Mouse (Mus musculus) embryonic facial prominence, embryonic 13.5 days (tissue): Measurements from ENCODE around the gene Cacna2d3. TPM values are rescaled to one million over a fixed set of nuclear protein-coding genes. Genes with fewer than 3 reads are reported as not detected.

Experiments
- ATAC-seq: fragments of 200-750 bp; cut with Nextera tagmentation; 2 replicates; pipeline ENCODE4 v1.8.0; 2017; ENCODE audit warnings: low read depth; ENCODE audit not compliant: insufficient number of reproducible peaks, insufficient read depth, low FRiP score, low TSS enrichment
- H3K27ac ChIP-seq: fragments of 300-500 bp; sonication (generic); 2 replicates; pipeline ENCODE4 v1.5.1; 2015; ENCODE audit warnings: moderate library complexity, mild to moderate bottlenecking, inconsistent platforms
- H3K27me3 ChIP-seq: fragments of 300-500 bp; sonication (generic); 2 replicates; pipeline ENCODE4 v1.6.1; 2015; ENCODE audit warnings: mild to moderate bottlenecking, inconsistent platforms
- H3K36me3 ChIP-seq: fragments of 300-500 bp; sonication (generic); 2 replicates; pipeline ENCODE4 v1.6.1; 2015; ENCODE audit warnings: mild to moderate bottlenecking, inconsistent platforms
- H3K4me1 ChIP-seq: fragments of 300-500 bp; sonication (generic); 2 replicates; pipeline ENCODE4 v1.6.1; 2015; ENCODE audit warnings: inconsistent platforms
- H3K4me2 ChIP-seq: fragments of 300-500 bp; sonication (generic); 2 replicates; pipeline ENCODE4 v1.6.1; 2015; ENCODE audit warnings: moderate library complexity, mild to moderate bottlenecking, inconsistent platforms
- H3K4me3 ChIP-seq: fragments of 300-500 bp; sonication (generic); 2 replicates; pipeline ENCODE4 v1.5.1; 2015; ENCODE audit warnings: mild to moderate bottlenecking, inconsistent platforms
- H3K9ac ChIP-seq: fragments of 300-500 bp; sonication (generic); 2 replicates; pipeline ENCODE4 v1.6.1; 2015; ENCODE audit warnings: mild to moderate bottlenecking, inconsistent platforms
- H3K9me3 ChIP-seq: fragments of 300-500 bp; sonication (generic); 2 replicates; pipeline ENCODE4 v1.6.1; 2016; ENCODE audit warnings: inconsistent platforms
- WGBS: fragments of 180-500 bp; shearing (Covaris S2); methylation state at CpG from one replicate; pipeline ENCODE4 v1.1.7; 2015; ENCODE audit warnings: mixed read lengths; 5-methylcytosine and 5-hydroxymethylcytosine counted together
- polyA plus RNA-seq: library from polyadenylated mRNA; unstranded; fragments of >200 nt; fragmentation: Nextera tagmentation; extraction: Ambion mirVana; gene quantifications from 2 replicates; pipeline ENCODE4 v1.2.1, GENCODE M21; 2015

Gene Cacna2d3
- polyA plus RNA-seq, 1 experiment from 2014 or later, result 43.5 TPM

DNA sequence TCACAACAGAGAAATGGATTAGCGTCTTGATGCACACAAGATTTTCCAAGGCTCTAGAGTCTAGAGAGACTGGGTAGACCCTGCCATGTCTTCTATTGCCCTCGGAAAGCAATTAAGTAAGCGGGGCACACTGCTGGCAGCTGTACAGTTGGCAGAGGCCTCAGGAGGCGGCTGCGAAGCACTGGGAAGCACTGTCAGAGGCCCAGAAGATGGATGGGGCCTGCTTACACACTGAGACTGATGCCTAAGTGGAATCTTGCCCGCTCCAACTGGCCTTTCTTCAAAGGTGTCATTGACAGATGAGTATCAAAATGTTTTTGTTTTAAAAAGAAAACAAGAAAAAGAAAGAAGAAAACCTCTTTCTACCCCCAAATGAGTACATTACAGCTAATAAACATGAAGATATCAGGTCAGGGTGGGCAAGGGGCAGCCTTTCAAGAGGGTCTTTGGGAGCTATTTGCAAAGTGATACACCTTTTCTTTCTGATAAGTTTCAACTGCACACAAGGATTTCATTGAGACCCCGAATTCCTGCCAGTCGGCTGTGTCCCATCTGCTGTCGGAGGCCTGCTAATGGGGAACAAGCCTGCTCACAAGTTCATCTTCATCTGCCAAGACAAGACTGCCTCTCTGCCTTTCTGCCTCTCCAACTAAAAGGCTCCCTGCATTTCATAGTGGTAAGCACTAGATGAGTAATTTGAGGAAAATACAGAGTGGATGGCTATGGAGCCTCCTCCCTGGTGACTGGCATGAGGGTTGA is 680.9 kb downstream of the Cacna2d3 start:
- Histone ChIP-seq H3K4me3 (no peak overlapping the region), H3K27me3 (no peaks in the 10 kb centered on the region), H3K4me2 (no peak overlapping the region), H3K36me3 (peaks cover 6% of the 10 kb centered on the region; the same call in 1 of the 2 replicates), H3K4me1 (peaks cover 6% of the 10 kb centered on the region; the same call in 1 of the 2 replicates), H3K27ac (no peak overlapping the region), H3K9me3 (no peaks in the 10 kb centered on the region), H3K9ac (no peak overlapping the region)
- ATAC-seq, result no peak
- WGBS, result 66% methylated on average over 9 of the region's 9 CpGs

DNA sequence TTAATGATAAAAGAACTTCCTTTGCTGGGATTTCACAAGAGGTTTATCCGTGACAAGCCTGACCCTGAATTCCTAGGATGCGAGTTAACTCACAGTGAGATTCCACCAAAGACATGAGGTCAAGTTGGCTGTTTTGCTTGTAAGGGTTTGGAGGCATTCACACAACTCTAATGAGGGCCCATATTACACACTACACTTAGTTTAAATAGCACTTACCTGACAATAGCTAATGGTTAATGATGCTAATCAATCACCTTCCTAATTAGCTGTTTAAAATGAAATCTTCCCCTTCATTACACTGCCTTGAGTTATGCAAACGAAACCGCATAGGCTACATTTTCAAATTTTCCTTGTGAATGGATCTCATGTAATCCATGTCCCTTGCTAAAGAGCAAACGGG is 683.4 kb downstream of the Cacna2d3 start:
- H3K9me3 ChIP-seq, result no peaks in the 10 kb centered on the region
- 74% methylated on average over 5 of the region's 5 CpGs for WGBS
- H3K36me3 ChIP-seq, result no peaks in the 10 kb centered on the region
- no peak overlapping the region for H3K4me2 ChIP-seq
- ATAC-seq, result no peak
- H3K9ac ChIP-seq, result no peak overlapping the region
- H3K27ac ChIP-seq, result no peak overlapping the region
- H3K4me1 ChIP-seq, result peaks cover 6% of the 10 kb centered on the region; the same call in 1 of the 2 replicates
- H3K27me3 ChIP-seq, result no peaks in the 10 kb centered on the region
- H3K4me3 ChIP-seq, result no peak overlapping the region

DNA sequence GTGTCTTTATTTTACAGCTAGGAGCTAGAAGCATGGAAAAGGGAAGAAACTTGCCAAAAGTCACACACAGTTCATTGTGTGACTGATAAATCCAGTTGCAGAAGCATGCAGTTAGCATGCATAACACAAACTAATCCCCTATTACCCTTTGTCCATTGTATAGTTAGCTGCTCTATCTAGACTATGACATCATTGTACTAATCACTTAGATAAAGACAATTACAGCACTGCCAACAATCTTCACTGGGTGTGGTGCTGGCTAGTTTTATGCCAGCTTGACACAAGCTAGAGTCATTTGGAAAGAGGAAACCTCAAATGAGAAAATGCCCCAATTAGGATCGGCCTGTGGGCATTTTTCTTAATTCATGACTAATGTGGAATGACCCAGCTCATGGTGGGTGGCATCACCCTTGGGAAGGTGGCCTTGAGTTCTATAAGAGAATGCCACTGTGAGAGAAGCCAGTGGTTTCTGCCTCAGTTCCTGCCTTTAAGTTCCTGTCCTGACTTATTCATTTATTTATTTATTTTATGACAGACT is 689.7 kb downstream of the Cacna2d3 start:
- Histone ChIP-seq H3K4me3 (no peak overlapping the region), H3K36me3 (no peaks in the 10 kb centered on the region), H3K27ac (no peak overlapping the region), H3K27me3 (no peaks in the 10 kb centered on the region), H3K4me1 (peaks cover 34% of the 10 kb centered on the region), H3K9me3 (no peaks in the 10 kb centered on the region), H3K9ac (no peak overlapping the region), H3K4me2 (no peak overlapping the region)
- no peak for ATAC-seq
- 77% methylated on average over 1 of the region's 1 CpGs for WGBS

DNA sequence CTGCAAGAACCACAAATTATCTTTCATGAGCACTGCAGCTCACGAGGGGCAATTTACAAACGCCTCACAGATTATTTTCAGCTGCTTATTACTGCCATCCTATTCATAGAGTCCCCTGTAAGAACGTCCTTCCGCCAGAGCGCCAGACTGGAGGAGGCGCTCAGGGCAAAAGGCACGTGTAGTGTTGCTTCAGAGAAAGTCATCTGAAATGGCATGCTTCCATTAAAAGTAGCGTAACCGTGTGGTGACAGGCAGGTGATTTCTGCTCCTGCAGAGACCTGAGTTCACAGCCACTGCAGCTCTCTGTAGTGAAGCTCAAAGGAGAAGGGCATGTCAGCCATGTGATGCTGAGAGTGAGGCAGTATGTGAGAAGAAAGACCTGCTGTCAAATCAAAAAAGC is 691.1 kb downstream of the Cacna2d3 start:
- Histone ChIP-seq H3K4me1 (peaks cover 34% of the 10 kb centered on the region), H3K36me3 (no peaks in the 10 kb centered on the region), H3K27ac (peak overlapping the region; percentile 91), H3K27me3 (no peaks in the 10 kb centered on the region), H3K4me3 (no peak overlapping the region), H3K4me2 (no peak overlapping the region), H3K9ac (no peak overlapping the region), H3K9me3 (no peaks in the 10 kb centered on the region)
- ATAC-seq, result no peak
- WGBS, result 21% methylated on average over 9 of the region's 9 CpGs

DNA sequence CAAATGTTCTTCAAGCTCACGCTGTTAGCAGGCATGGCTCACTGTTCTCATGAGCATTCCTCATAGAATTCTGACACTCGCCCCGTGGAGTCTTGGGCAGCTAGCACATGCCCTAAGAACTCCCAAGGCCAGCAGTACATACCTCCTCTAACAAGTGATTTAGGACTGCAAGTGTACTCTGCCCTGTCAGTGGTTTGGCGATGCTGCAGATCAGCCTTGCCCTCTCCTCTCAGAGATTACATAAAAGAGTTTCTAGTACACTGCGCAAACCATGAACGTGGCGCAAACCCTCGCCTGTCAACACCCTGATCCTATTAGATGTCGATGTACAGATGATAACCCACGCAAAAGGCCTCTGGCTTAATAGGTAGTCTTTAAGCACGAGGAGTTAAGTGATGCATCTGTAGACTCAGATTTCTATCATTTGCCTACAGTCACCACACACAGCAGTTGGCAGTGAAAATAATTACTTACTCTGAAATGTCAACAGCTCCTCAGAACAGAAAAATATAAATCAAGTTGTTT is 691.7 kb downstream of the Cacna2d3 start:
- H3K4me2 ChIP-seq, result no peak overlapping the region
- H3K27me3 ChIP-seq, result no peaks in the 10 kb centered on the region
- WGBS, result 36% methylated on average over 11 of the region's 11 CpGs
- H3K27ac ChIP-seq, result peak overlapping the region; percentile 91
- no peaks in the 10 kb centered on the region for H3K36me3 ChIP-seq
- no peaks in the 10 kb centered on the region for H3K9me3 ChIP-seq
- H3K4me3 ChIP-seq, result no peak overlapping the region
- peaks cover 34% of the 10 kb centered on the region for H3K4me1 ChIP-seq
- no peak overlapping the region for H3K9ac ChIP-seq
- ATAC-seq, result no peak

GRCm38 (mm10) chr14:29029107-29029469 is 692.6 kb downstream of the Cacna2d3 start:
- H3K4me2 ChIP-seq, result 0 out of 2 replicates have a peak overlapping the region, but pooled peaks have one; percentile 34
- H3K9ac ChIP-seq, result no peak overlapping the region
- H3K27me3 ChIP-seq, result no peaks in the 10 kb centered on the region
- 7% methylated on average over 2 of the region's 2 CpGs for WGBS
- H3K9me3 ChIP-seq, result no peaks in the 10 kb centered on the region
- no peak overlapping the region for H3K4me3 ChIP-seq
- H3K4me1 ChIP-seq, result peaks cover 34% of the 10 kb centered on the region
- ATAC-seq, result peak; percentile 70
- no peaks in the 10 kb centered on the region for H3K36me3 ChIP-seq
- H3K27ac ChIP-seq, result peak overlapping the region; percentile 91

DNA sequence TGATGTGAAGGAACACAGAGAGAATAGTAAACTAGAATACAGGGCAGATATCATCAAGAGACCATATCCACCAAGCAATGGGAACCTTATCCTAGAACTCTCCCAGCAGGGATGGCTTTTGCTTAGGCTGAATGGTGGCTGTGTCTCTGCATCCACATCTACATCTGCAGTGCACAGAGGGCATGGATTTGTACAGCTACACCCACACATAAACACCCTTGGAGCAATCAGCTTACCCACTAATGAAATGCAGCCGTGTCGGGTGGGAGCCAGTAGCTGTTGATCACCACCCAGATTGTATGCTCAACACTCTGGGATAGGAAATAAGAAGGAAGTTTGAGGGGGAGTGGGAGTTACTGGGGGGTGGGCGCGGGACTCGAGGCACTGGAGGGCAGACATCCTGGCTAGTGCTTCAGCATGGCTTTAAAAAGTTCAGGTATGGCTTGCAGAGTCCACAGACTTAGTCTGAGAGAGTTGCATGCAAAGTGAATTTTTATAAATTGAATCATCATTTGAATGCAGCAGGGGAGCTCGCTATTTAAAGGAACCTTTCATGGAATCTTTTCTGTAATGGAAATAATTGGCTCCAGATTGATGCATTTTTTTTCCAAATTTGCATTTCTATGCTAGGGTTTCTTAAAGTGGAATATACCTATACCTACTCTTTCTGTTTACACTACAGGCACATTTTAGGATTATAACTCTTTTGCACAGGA is 693.1 kb downstream of the Cacna2d3 start:
- H3K36me3 ChIP-seq, result no peaks in the 10 kb centered on the region
- H3K4me3 ChIP-seq, result no peak overlapping the region
- H3K4me2 ChIP-seq, result peak overlapping the region; percentile 34
- peak; percentile 73 for ATAC-seq
- H3K9ac ChIP-seq, result no peak overlapping the region
- 26% methylated on average over 6 of the region's 6 CpGs for WGBS
- peaks cover 34% of the 10 kb centered on the region for H3K4me1 ChIP-seq
- no peaks in the 10 kb centered on the region for H3K9me3 ChIP-seq
- peak overlapping the region; percentile 91 for H3K27ac ChIP-seq
- H3K27me3 ChIP-seq, result no peaks in the 10 kb centered on the region

GRCm38 (mm10) chr14:29027276-29027675 is 694.4 kb downstream of the Cacna2d3 start:
- 92% methylated on average over 5 of the region's 5 CpGs for WGBS
- Histone ChIP-seq H3K27me3 (no peaks in the 10 kb centered on the region), H3K27ac (peak overlapping the region; percentile 91), H3K4me1 (peaks cover 34% of the 10 kb centered on the region), H3K36me3 (no peaks in the 10 kb centered on the region), H3K9me3 (no peaks in the 10 kb centered on the region), H3K9ac (no peak overlapping the region), H3K4me3 (no peak overlapping the region), H3K4me2 (no peak overlapping the region)
- no peak for ATAC-seq

- H3K27ac ChIP-seq, result no peak overlapping the region
- no peaks in the 10 kb centered on the region for H3K36me3 ChIP-seq
- no peaks in the 10 kb centered on the region for H3K27me3 ChIP-seq
- WGBS, result 86% methylated on average over 6 of the region's 6 CpGs
- ATAC-seq, result no peak
- H3K4me1 ChIP-seq, result peaks cover 27% of the 10 kb centered on the region
- no peak overlapping the region for H3K9ac ChIP-seq
- H3K9me3 ChIP-seq, result no peaks in the 10 kb centered on the region
- no peak overlapping the region for H3K4me3 ChIP-seq
- no peak overlapping the region for H3K4me2 ChIP-seq
Observed at GRCm38 (mm10) chr14:29025335-29025734, 696.3 kb downstream of the Cacna2d3 start.

- Histone ChIP-seq H3K9me3 (no peaks in the 10 kb centered on the region), H3K9ac (no peak overlapping the region), H3K4me2 (no peak overlapping the region), H3K4me3 (no peak overlapping the region), H3K27me3 (no peaks in the 10 kb centered on the region), H3K36me3 (no peaks in the 10 kb centered on the region), H3K27ac (no peak overlapping the region), H3K4me1 (peaks cover 10% of the 10 kb centered on the region)
- 0 out of 2 replicates have a peak, but pooled peaks have one; percentile 48 for ATAC-seq
- WGBS, result 89% methylated on average over 4 of the region's 4 CpGs
Observed at GRCm38 (mm10) chr14:29023246-29023645, 698.4 kb downstream of the Cacna2d3 start.

GRCm38 (mm10) chr14:29021295-29021694 is 700.4 kb downstream of the Cacna2d3 start:
- H3K27ac ChIP-seq, result no peak overlapping the region
- H3K9me3 ChIP-seq, result no peaks in the 10 kb centered on the region
- H3K9ac ChIP-seq, result no peak overlapping the region
- no peak overlapping the region for H3K4me2 ChIP-seq
- H3K36me3 ChIP-seq, result no peaks in the 10 kb centered on the region
- no peak overlapping the region for H3K4me3 ChIP-seq
- H3K4me1 ChIP-seq, result peaks cover 15% of the 10 kb centered on the region
- no peak for ATAC-seq
- no peaks in the 10 kb centered on the region for H3K27me3 ChIP-seq
- WGBS, result 78% methylated on average over 4 of the region's 4 CpGs
